Mouse (Mus musculus): ENCODE measurements around the gene Fxyd4. TPM values are rescaled to one million over a fixed set of nuclear protein-coding genes. Genes with fewer than 3 reads are reported as not detected.
A peak's percentile ranks its signal among the peaks of the same experiment; 100 is the strongest.

Fxyd4 gene
- total and polyA plus RNA-seq, 2 experiments = 0.18 TPM; not detected in 1

DNA sequence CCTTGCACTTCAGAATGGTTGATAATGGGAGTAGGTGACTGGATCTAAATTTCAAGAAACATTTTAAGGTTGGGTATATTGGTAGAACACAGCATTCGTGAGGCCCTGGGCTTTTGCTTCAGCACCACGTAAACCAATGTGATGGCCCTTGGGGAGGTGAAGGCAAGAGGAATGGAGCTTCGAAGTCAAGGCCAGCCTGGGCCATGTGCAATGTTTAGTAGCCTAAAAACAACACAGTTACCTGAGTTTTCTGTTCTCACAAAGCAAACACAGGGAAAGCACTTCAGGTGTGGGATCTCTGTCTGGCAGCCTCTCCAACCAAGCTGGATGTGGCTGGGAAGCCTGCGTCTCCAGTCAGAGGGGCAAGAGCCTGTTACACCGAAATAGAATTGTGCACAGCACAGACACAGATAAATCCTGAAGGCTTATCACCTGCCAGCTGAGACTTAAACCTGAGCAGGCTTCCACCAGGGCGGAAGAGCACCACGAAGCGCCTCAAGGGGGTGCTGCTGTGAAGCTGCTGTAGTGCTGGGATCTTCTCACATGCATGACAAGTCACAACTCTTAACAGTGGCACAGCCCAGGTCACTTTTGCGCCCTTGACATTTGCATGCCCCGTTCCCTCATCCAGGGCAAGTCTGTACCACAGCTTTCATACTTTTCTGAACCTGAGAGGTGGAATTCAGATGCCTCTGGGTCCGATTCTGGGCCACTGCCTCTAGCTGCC is 5.0 kb downstream of the Fxyd4 start:
- Histone ChIP-seq H3K4me1 (ENCODE audit: control insufficient read depth, insufficient read depth, low read length) (no peaks in the 10 kb centered on the region), H3K9ac (ENCODE audit: low read depth, low read length) (no peak overlapping the region), H3K4me3 (ENCODE audit: insufficient read depth, low read depth, low read length) (no peak overlapping the region), H3K27ac (replicated peaks; ENCODE audit: insufficient read depth, low read depth, low read length) (no peak overlapping the region), H3K36me3 (ENCODE audit: control insufficient read depth, insufficient read depth, low read length) (peaks cover 5% of the 10 kb centered on the region; the same call in 1 of the 2 replicates), H3K79me2 (ENCODE audit: control insufficient read depth, insufficient read depth, low read length) (no peaks in the 10 kb centered on the region), H3K27me3 (ENCODE audit: control insufficient read depth, insufficient read depth, low read length) (no peaks in the 10 kb centered on the region)
- DNase-seq (ENCODE audit: extremely low read depth, low read depth, low spot score) = no peak
- TF ChIP-seq POLR2A (IDR thresholded peaks at IDR 0.05; ENCODE audit: extremely low read depth, insufficient read depth, low read length) (no peak), CTCF (IDR thresholded peaks at IDR 0.05; ENCODE audit: low read depth, low read length) (peak; percentile 63)
- WGBS = 62% methylated on average over 11 of the region's 11 CpGs

GRCm38 (mm10) chr6:117929945-117930655 is 7.4 kb downstream of the Fxyd4 start:
- Histone ChIP-seq H3K4me3 (ENCODE audit: insufficient read depth, low read depth, low read length) (no peak overlapping the region), H3K9ac (ENCODE audit: low read depth, low read length) (no peak overlapping the region), H3K4me1 (ENCODE audit: control insufficient read depth, insufficient read depth, low read length) (no peaks in the 10 kb centered on the region), H3K27ac (replicated peaks; ENCODE audit: insufficient read depth, low read depth, low read length) (no peak overlapping the region), H3K79me2 (ENCODE audit: control insufficient read depth, insufficient read depth, low read length) (no peaks in the 10 kb centered on the region), H3K27me3 (ENCODE audit: control insufficient read depth, insufficient read depth, low read length) (no peaks in the 10 kb centered on the region), H3K36me3 (ENCODE audit: control insufficient read depth, insufficient read depth, low read length) (peaks cover 19% of the 10 kb centered on the region)
- WGBS = 68% methylated on average over 3 of the region's 3 CpGs
- no peak for DNase-seq (ENCODE audit: extremely low read depth, low read depth, low spot score)
- TF ChIP-seq CTCF (IDR thresholded peaks at IDR 0.05; ENCODE audit: low read depth, low read length) = no peak
- no peak for TF ChIP-seq POLR2A (IDR thresholded peaks at IDR 0.05; ENCODE audit: extremely low read depth, insufficient read depth, low read length)

GRCm38 (mm10) chr6:117928746-117929145 is 8.7 kb downstream of the Fxyd4 start:
- Histone ChIP-seq H3K9ac (ENCODE audit: low read depth, low read length) (no peak overlapping the region), H3K36me3 (ENCODE audit: control insufficient read depth, insufficient read depth, low read length) (peaks cover 19% of the 10 kb centered on the region), H3K27ac (replicated peaks; ENCODE audit: insufficient read depth, low read depth, low read length) (no peak overlapping the region), H3K4me1 (ENCODE audit: control insufficient read depth, insufficient read depth, low read length) (no peaks in the 10 kb centered on the region), H3K79me2 (ENCODE audit: control insufficient read depth, insufficient read depth, low read length) (no peaks in the 10 kb centered on the region), H3K27me3 (ENCODE audit: control insufficient read depth, insufficient read depth, low read length) (no peaks in the 10 kb centered on the region), H3K4me3 (ENCODE audit: insufficient read depth, low read depth, low read length) (no peak overlapping the region)
- TF ChIP-seq POLR2A (IDR thresholded peaks at IDR 0.05; ENCODE audit: extremely low read depth, insufficient read depth, low read length) = no peak
- no peak for TF ChIP-seq CTCF (IDR thresholded peaks at IDR 0.05; ENCODE audit: low read depth, low read length)
- DNase-seq (ENCODE audit: extremely low read depth, low read depth, low spot score) = no peak
- 94% methylated on average over 5 of the region's 5 CpGs for WGBS

DNA sequence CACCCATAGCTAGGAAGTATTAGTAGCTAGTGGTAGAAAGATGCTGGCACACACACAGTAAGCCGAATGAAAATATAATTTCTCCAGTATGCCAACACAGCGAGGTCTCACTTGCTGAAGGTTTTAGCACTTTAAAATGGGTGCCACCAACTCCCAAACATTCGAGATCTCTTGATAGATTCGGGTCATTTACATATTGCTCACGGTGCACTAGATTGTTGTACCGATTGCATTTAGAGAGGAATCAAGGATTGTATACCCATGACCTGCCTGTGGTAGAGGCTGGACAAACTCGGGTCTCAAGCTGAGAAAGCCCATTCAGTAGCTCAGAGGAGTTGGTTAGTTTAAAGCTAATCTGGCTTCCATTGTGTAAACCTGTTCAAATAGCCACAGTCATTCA is 9.5 kb downstream of the Fxyd4 start:
- Histone ChIP-seq H3K27me3 (ENCODE audit: control insufficient read depth, insufficient read depth, low read length) (no peaks in the 10 kb centered on the region), H3K79me2 (ENCODE audit: control insufficient read depth, insufficient read depth, low read length) (no peaks in the 10 kb centered on the region), H3K27ac (replicated peaks; ENCODE audit: insufficient read depth, low read depth, low read length) (no peak overlapping the region), H3K4me1 (ENCODE audit: control insufficient read depth, insufficient read depth, low read length) (no peaks in the 10 kb centered on the region), H3K4me3 (ENCODE audit: insufficient read depth, low read depth, low read length) (no peak overlapping the region), H3K9ac (ENCODE audit: low read depth, low read length) (no peak overlapping the region), H3K36me3 (ENCODE audit: control insufficient read depth, insufficient read depth, low read length) (peaks cover 23% of the 10 kb centered on the region)
- TF ChIP-seq CTCF (IDR thresholded peaks at IDR 0.05; ENCODE audit: low read depth, low read length) (no peak), POLR2A (IDR thresholded peaks at IDR 0.05; ENCODE audit: extremely low read depth, insufficient read depth, low read length) (no peak)
- no peak for DNase-seq (ENCODE audit: extremely low read depth, low read depth, low spot score)
- WGBS = 87% methylated on average over 7 of the region's 7 CpGs

DNA sequence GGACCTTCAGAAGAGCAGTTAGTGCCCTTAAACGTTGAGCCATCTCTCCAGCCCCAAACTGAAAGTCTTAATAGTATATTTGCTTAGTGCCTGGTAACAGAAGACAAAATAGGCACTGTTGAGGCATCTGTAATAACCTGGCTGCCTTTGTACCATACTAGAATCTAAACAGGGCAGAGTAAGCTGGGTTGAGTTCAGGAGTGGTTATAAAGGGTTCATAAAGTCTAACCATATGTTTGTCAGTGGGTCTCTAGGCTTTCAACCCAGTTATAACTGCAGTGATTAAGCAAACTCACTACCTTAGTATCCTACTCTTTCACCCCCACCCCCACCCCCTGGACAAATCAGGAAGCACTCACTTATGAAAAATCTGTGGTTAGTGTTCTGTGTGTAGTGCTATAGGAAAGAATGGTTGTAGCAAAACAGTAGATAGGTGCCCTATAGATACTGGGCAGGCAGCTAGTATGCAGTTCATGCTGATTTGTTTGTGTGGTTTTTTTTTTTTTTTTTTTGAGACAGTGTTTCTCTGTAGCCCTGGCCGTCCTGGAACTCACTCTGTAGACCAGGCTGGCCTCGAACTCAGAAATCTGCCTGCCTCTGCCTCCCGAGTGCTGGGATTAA is 10.5 kb downstream of the Fxyd4 start:
- DNase-seq (ENCODE audit: extremely low read depth, low read depth, low spot score) = no peak
- Histone ChIP-seq H3K27me3 (ENCODE audit: control insufficient read depth, insufficient read depth, low read length) (no peaks in the 10 kb centered on the region), H3K9ac (ENCODE audit: low read depth, low read length) (no peak overlapping the region), H3K4me1 (ENCODE audit: control insufficient read depth, insufficient read depth, low read length) (no peaks in the 10 kb centered on the region), H3K79me2 (ENCODE audit: control insufficient read depth, insufficient read depth, low read length) (no peaks in the 10 kb centered on the region), H3K27ac (replicated peaks; ENCODE audit: insufficient read depth, low read depth, low read length) (no peak overlapping the region), H3K4me3 (ENCODE audit: insufficient read depth, low read depth, low read length) (no peak overlapping the region), H3K36me3 (ENCODE audit: control insufficient read depth, insufficient read depth, low read length) (peaks cover 31% of the 10 kb centered on the region)
- TF ChIP-seq CTCF (IDR thresholded peaks at IDR 0.05; ENCODE audit: low read depth, low read length) (no peak), POLR2A (IDR thresholded peaks at IDR 0.05; ENCODE audit: extremely low read depth, insufficient read depth, low read length) (no peak)
- 75% methylated on average over 4 of the region's 4 CpGs for WGBS

Data from liver, adult 2 months (tissue).